Mouse (Mus musculus) cerebellum, adult 2 months (tissue): ENCODE measurements around the gene Gm28053. TPM values are rescaled to one million over a fixed set of nuclear protein-coding genes. Genes with fewer than 3 reads are reported as not detected.

Experiments
- DNase-seq, 2 experiments: peaks; one replicate each; pipeline ENCODE4 v3.0.0; 2021
- H3K27ac ChIP-seq: fragments of 200-500 bp; 2 replicates; pipeline ENCODE4 v1.5.1; 2012; ENCODE audit warnings: low read length, control low read depth, inconsistent platforms; ENCODE audit not compliant: insufficient read depth
- H3K27me3 ChIP-seq: fragments of 200-500 bp; 2 replicates; pipeline ENCODE4 v1.6.1; 2012; ENCODE audit warnings: inconsistent platforms, mild to moderate bottlenecking, low read length, moderate library complexity; ENCODE audit not compliant: control insufficient read depth, insufficient read depth
- H3K4me1 ChIP-seq: fragments of 200-500 bp; 2 replicates; pipeline ENCODE4 v1.6.1; 2011; ENCODE audit warnings: low read length; ENCODE audit not compliant: control insufficient read depth, insufficient read depth
- H3K4me3 ChIP-seq: fragments of 200-500 bp; replicated peaks from 2 replicates; pipeline ENCODE3; 2011; ENCODE audit warnings: mild to moderate bottlenecking, low read depth, low read length, control low read depth; ENCODE audit not compliant: insufficient read depth
- CTCF ChIP-seq: fragments of 200-500 bp; IDR thresholded peaks from 2 replicates; pipeline ENCODE4 v1.5.1; 2011; ENCODE audit warnings: low read depth, mild to moderate bottlenecking, control low read depth, low read length, moderate library complexity, borderline replicate concordance; ENCODE audit not compliant: insufficient read depth
- POLR2A ChIP-seq: fragments of 200-500 bp; IDR thresholded peaks from 2 replicates; pipeline ENCODE4 v1.6.1; 2011; ENCODE audit warnings: low read length, control low read depth, borderline replicate concordance; ENCODE audit not compliant: insufficient read depth
- WGBS: fragments of 180-500 bp; shearing (Covaris S2); methylation state at CpG from one replicate; pipeline ENCODE4 v1.1.7; 2018; 5-methylcytosine and 5-hydroxymethylcytosine counted together
- polyA plus RNA-seq: library from polyadenylated mRNA; depleted of rRNA; stranded (reverse); fragments of >200 nt; gene quantifications from 2 replicates; pipeline ENCODE4 v1.2.3, GENCODE M21; 2012

The Gm28053 gene
- polyA plus RNA-seq, 1 experiment = 0.93 TPM

- WGBS = 54% methylated on average over 3 of the region's 3 CpGs
- no peaks in the 10 kb centered on the region for H3K4me1 ChIP-seq
These were observed 12.3 kb upstream of the Gm28053 start for GRCm38 (mm10) chr6:48706130-48706529.

GRCm38 (mm10) chr6:48720326-48720725, 1.9 kb downstream of the Gm28053 start:
- 74% methylated on average over 4 of the region's 4 CpGs for WGBS
- Histone ChIP-seq H3K4me3 (no peak overlapping the region), H3K27ac (no peak overlapping the region), H3K27me3 (no peaks in the 10 kb centered on the region; the same call in 1 of the 2 replicates), H3K4me1 (no peaks in the 10 kb centered on the region)
- TF ChIP-seq POLR2A = no peak
- no peak for TF ChIP-seq CTCF
- DNase-seq = no peak

More at GRCm38 (mm10) chr6:48706130-48706529, 12.3 kb upstream of the Gm28053 start:
- H3K4me3 ChIP-seq = no peak overlapping the region
- no peak for TF ChIP-seq POLR2A
- no peak for TF ChIP-seq CTCF
- no peak for DNase-seq
- no peak overlapping the region for H3K27ac ChIP-seq
- no peaks in the 10 kb centered on the region for H3K27me3 ChIP-seq

- Histone ChIP-seq H3K4me3 (no peak overlapping the region), H3K4me1 (no peaks in the 10 kb centered on the region), H3K27ac (no peak overlapping the region), H3K27me3 (no peaks in the 10 kb centered on the region; the same call in 1 of the 2 replicates)
- TF ChIP-seq CTCF (no peak), POLR2A (no peak)
- no peak for DNase-seq
- WGBS = 87% methylated on average over 8 of the region's 8 CpGs
These were observed 5.1 kb downstream of the Gm28053 start for GRCm38 (mm10) chr6:48723468-48723867.

- Histone ChIP-seq H3K27me3 (no peaks in the 10 kb centered on the region), H3K27ac (no peak overlapping the region), H3K4me3 (no peak overlapping the region), H3K4me1 (no peaks in the 10 kb centered on the region)
- TF ChIP-seq POLR2A (no peak), CTCF (no peak)
- WGBS = 0% methylated on average over 1 of the region's 1 CpGs
- DNase-seq = no peak
These were observed 7.1 kb downstream of the Gm28053 start for GRCm38 (mm10) chr6:48725476-48725875.

- 84% methylated on average over 5 of the region's 5 CpGs for WGBS
- Histone ChIP-seq H3K27ac (no peak overlapping the region), H3K4me3 (no peak overlapping the region), H3K4me1 (no peaks in the 10 kb centered on the region), H3K27me3 (no peaks in the 10 kb centered on the region)
- DNase-seq = no peak
- TF ChIP-seq CTCF (no peak), POLR2A (no peak)
These were observed 9.4 kb downstream of the Gm28053 start for GRCm38 (mm10) chr6:48727761-48728160.

GRCm38 (mm10) chr6:48732864-48733304, 14.5 kb downstream of the Gm28053 start:
- WGBS = 43% methylated on average over 8 of the region's 8 CpGs
- Histone ChIP-seq H3K27ac (no peak overlapping the region), H3K4me1 (no peaks in the 10 kb centered on the region), H3K4me3 (no peak overlapping the region), H3K27me3 (no peaks in the 10 kb centered on the region)
- DNase-seq = no peak
- no peak for TF ChIP-seq POLR2A
- no peak for TF ChIP-seq CTCF

GRCm38 (mm10) chr6:48733660-48734059, 15.3 kb downstream of the Gm28053 start:
- Histone ChIP-seq H3K27ac (no peak overlapping the region), H3K4me3 (no peak overlapping the region), H3K4me1 (no peaks in the 10 kb centered on the region), H3K27me3 (no peaks in the 10 kb centered on the region)
- DNase-seq = no peak
- TF ChIP-seq CTCF = no peak
- TF ChIP-seq POLR2A = no peak
- 89% methylated on average over 1 of the region's 1 CpGs for WGBS

GRCm38 (mm10) chr6:48737053-48737452, 18.6 kb downstream of the Gm28053 start:
- Histone ChIP-seq H3K4me1 (no peaks in the 10 kb centered on the region), H3K4me3 (no peak overlapping the region), H3K27me3 (no peaks in the 10 kb centered on the region), H3K27ac (no peak overlapping the region)
- DNase-seq = no peak
- 88% methylated on average over 2 of the region's 2 CpGs for WGBS
- TF ChIP-seq POLR2A (no peak), CTCF (no peak)

- no peak overlapping the region for H3K27ac ChIP-seq
- no peak for DNase-seq
- H3K27me3 ChIP-seq = no peaks in the 10 kb centered on the region
- no peak overlapping the region for H3K4me3 ChIP-seq
- peaks cover under 1% of the 10 kb centered on the region; the same call in 1 of the 2 replicates for H3K4me1 ChIP-seq
- TF ChIP-seq POLR2A (no peak), CTCF (no peak)
- WGBS = 41% methylated on average over 5 of the region's 5 CpGs
These were observed 19.3 kb downstream of the Gm28053 start for GRCm38 (mm10) chr6:48737688-48738087.
